Mouse (Mus musculus) spleen, adult 2 months (tissue): ENCODE data around the gene Nrxn3.

Experiments
- CTCF ChIP-seq: fragments of 200-500 bp; IDR thresholded peaks from 2 replicates; pipeline ENCODE4 v1.5.1; 2011; ENCODE audit warnings: mild to moderate bottlenecking, inconsistent platforms; ENCODE audit not compliant: insufficient read depth, insufficient read length, insufficient replicate concordance; ENCODE audit errors: extremely low read depth
- POLR2A ChIP-seq: fragments of 200-500 bp; IDR thresholded peaks from 2 replicates; pipeline ENCODE4 v1.6.1; 2011; ENCODE audit warnings: low read depth, low read length, inconsistent platforms

- no peak for TF ChIP-seq POLR2A
- TF ChIP-seq CTCF = no peak
These were observed 52.0 kb downstream of the Nrxn3 start for GRCm38 (mm10) chr12:88774666-88775065.
